ENCODE assay signal across 8 mouse cellular contexts in the genomic region with DNA sequence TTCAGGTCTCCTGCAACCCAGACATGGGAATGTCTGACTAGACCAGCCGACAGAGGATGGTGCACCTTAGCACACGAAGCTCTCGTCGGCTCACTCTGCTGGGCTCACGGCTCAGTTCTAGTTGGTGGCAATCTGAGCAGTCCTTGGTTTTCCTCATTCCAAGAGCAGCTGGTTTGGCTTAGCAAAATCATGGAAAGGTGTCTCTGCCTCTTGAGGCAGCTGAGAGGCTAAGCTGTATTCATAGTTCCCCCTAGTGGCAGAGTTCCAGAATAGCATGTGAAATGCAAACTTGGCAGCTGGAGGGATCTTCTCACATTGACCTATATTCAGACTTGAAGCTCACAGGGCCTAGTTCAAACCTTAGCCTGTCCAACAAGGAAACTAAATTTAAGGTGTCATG. TPM values are rescaled to one million over a fixed set of nuclear protein-coding genes. Genes with fewer than 3 reads are reported as not detected.
DNase-seq lines count a peak whose midpoint lies in the region; ATAC-seq lines count a peak whose summit lies in the region.

No protein-coding gene starts in this region.

- H3K4me2 ChIP-seq in hindbrain, embryonic 11.5 days (replicated peaks; ENCODE audit: low read depth, low read length), result no peak overlapping the region

- no peaks in the 10 kb centered on the region for H3K27me3 ChIP-seq in hindbrain, embryonic 11.5 days (ENCODE audit: control insufficient read depth, insufficient read depth, low read length)

- H3K4me1 ChIP-seq in hindbrain, embryonic 11.5 days (replicated peaks; ENCODE audit: control insufficient read depth, insufficient read depth, low read length), result peaks cover 10% of the 10 kb centered on the region; the same call in 1 of the 2 replicates

- no peak overlapping the region for H3K27ac ChIP-seq in hindbrain, embryonic 11.5 days (ENCODE audit: low read depth, low read length)

- peak; percentile 64 for DNase-seq in right cerebral cortex, adult 18-20 months
- no peak for DNase-seq in right cerebral cortex, postnatal 4 days
- peak; percentile 32 for DNase-seq in T-cell, adult 2 months (ENCODE audit: low spot score)
- DNase-seq in embryo, embryonic 10.5 days (ENCODE audit: low spot score), result peak; percentile 93
- DNase-seq in hindbrain, embryonic 11.5 days (ENCODE audit: low spot score), result peak; percentile 82
- DNase-seq in lung, postnatal 14 days, result peak; percentile 53
- DNase-seq in skeletal muscle tissue, adult 2 months (ENCODE audit: low read depth, low spot score), result peak; percentile 83
- no peak for DNase-seq in spleen, adult 18-20 months

- ATAC-seq in hindbrain, embryonic 11.5 days (ENCODE audit: low FRiP score), result no peak

- no peak overlapping the region for H3K4me3 ChIP-seq in hindbrain, embryonic 11.5 days (ENCODE audit: low read depth, low read length)

- no peak overlapping the region for H3K9ac ChIP-seq in hindbrain, embryonic 11.5 days (ENCODE audit: low read depth, low read length)

- H3K36me3 ChIP-seq in hindbrain, embryonic 11.5 days (ENCODE audit: control insufficient read depth, insufficient read depth, low read length), result no peaks in the 10 kb centered on the region; the same call in 1 of the 2 replicates

- WGBS in hindbrain, embryonic 11.5 days, result 34% methylated on average over 5 of the region's 5 CpGs

- no peaks in the 10 kb centered on the region for H3K9me3 ChIP-seq in hindbrain, embryonic 11.5 days (ENCODE audit: control insufficient read depth, low read length)

RNA-seq across cellular contexts. Expression of gene Cpne5, which starts 8.6 kb away (rescaled TPM):
- polyA plus RNA-seq in hindbrain, embryonic 11.5 days (2014; fragmentation: Nextera tagmentation; extraction: Ambion mirVana), result 3.7 and 4.2 TPM in 2 replicates

RNA-seq across cellular contexts. Expression of gene Ppil1, which starts 17.4 kb away (rescaled TPM):
- polyA plus RNA-seq in hindbrain, embryonic 11.5 days (2014; fragmentation: Nextera tagmentation; extraction: Ambion mirVana), result 128 and 142 TPM in 2 replicates

RNA-seq across cellular contexts. Expression of gene BC004004, which starts 22.0 kb away (rescaled TPM):
- polyA plus RNA-seq in hindbrain, embryonic 11.5 days (2014; fragmentation: Nextera tagmentation; extraction: Ambion mirVana), result 75.5 and 79.4 TPM in 2 replicates

Comparison
In these comparisons a context has a peak if more than half of its experiments do, and no peak if none do; other contexts are left out.
1. DNase-seq: peak in right cerebral cortex, adult 18-20 months (single experiment), T-cell, adult 2 months (single experiment), embryo, embryonic 10.5 days (single experiment), hindbrain, embryonic 11.5 days (single experiment), lung, postnatal 14 days (single experiment) and skeletal muscle tissue, adult 2 months (single experiment); none in right cerebral cortex, postnatal 4 days (single experiment) and spleen, adult 18-20 months (0 of 2).